Mouse (Mus musculus) small intestine, adult 2 months (tissue): ENCODE data around the gene Max.

Experiments
- CTCF ChIP-seq: fragments of 200-500 bp; IDR thresholded peaks from 2 replicates; pipeline ENCODE4 v1.5.1; 2012; ENCODE audit warnings: low read depth, mild to moderate bottlenecking, control low read depth, inconsistent platforms, low read length, moderate library complexity, mixed read lengths; ENCODE audit not compliant: insufficient replicate concordance, insufficient read length; ENCODE audit errors: extremely low read depth
- POLR2A ChIP-seq: fragments of 200-500 bp; IDR thresholded peaks from 2 replicates; pipeline ENCODE4 v1.6.1; 2012; ENCODE audit warnings: low read depth, mild to moderate bottlenecking, control low read depth, inconsistent platforms, low read length, moderate library complexity

DNA sequence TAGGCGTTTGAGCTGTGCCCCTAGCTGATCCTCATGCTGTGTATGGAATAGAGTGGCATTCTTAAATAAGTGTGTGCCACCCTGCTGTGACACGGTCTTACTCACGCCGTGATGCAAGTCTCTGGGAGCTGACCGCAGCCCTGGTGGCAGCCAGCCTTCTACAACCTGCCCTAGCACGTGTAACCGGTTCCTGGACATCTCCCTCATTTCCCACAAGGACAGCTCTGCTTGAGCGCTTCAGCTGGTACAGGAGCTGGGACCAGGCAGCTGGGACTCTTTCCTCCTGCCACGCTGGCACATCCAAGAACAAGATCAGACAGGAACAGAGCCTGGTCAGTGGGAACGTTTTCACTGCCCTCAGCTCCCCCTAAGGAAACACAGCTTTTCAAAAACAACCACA is 34.5 kb downstream of the Max start:
- TF ChIP-seq CTCF, result no peak
- no peak for TF ChIP-seq POLR2A
